Mouse (Mus musculus) brain, embryonic 14.5 days (tissue): ENCODE measurements around the gene Nrxn3. TPM values are rescaled to one million over a fixed set of nuclear protein-coding genes. Genes with fewer than 3 reads are reported as not detected.

Source experiments
- DNase-seq: peaks from one replicate; pipeline ENCODE4 v3.0.0-alpha.2; 2011; ENCODE audit warnings: low read depth
- CTCF ChIP-seq: fragments of 200-500 bp; IDR thresholded peaks from 2 replicates; pipeline ENCODE4 v1.5.1; 2012; ENCODE audit warnings: inconsistent platforms, mild to moderate bottlenecking, moderate library complexity, borderline replicate concordance; ENCODE audit not compliant: insufficient read depth, insufficient read length; ENCODE audit errors: extremely low read depth
- POLR2A ChIP-seq: fragments of 200-500 bp; IDR thresholded peaks from 2 replicates; pipeline ENCODE4 v1.6.1; 2012; ENCODE audit warnings: mild to moderate bottlenecking, inconsistent platforms, borderline replicate concordance; ENCODE audit not compliant: poor library complexity, insufficient read depth, insufficient read length, severe bottlenecking; ENCODE audit errors: extremely low read depth
- polyA plus RNA-seq: library from polyadenylated mRNA; depleted of rRNA; stranded (reverse); fragments of >200 nt; gene quantifications from 2 replicates; pipeline ENCODE4 v1.2.3, GENCODE M21; 2012

The Nrxn3 gene
- polyA plus RNA-seq, 1 experiment, result 67.8 TPM

DNA sequence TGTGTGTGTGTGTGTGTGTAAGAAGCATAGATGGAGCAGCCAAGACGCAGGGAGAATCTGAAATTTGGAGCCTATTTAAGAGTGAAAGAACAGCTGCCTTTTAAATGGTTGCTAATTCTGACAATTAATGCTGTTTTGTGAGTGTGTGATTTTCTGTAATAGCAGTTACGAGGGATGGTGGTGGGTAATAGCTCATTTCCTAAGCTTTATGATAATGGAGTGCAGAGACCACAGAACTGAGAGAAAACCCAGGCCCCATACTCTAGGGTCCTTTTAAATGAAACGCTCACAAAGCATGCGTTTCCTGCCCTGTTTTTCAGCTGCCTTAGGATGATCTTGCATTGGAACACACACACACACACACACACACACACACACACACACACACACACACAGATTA is 137.7 kb downstream of the Nrxn3 start:
- TF ChIP-seq CTCF (no peak), POLR2A (no peak)
- DNase-seq, result peak; percentile 93

DNA sequence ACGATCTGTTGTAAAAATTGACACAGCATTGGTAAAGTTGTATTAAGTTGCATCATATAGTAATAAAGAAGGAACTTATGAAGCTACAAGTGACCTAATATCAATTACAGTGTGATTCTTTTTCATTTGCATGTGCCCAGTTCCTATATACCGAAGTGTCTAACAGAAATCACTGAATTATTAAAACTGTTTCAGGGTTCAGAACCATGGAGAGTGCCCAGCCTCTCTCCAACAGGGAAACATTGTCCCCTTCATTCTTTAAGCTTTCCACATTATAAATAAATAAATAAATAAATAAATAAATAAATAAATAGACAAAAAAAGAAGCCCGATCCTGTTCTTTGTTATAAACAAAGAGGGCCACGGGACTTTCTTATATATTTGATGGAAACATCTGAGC is 140.4 kb downstream of the Nrxn3 start:
- no peak for TF ChIP-seq POLR2A
- no peak for TF ChIP-seq CTCF
- no peak for DNase-seq

DNA sequence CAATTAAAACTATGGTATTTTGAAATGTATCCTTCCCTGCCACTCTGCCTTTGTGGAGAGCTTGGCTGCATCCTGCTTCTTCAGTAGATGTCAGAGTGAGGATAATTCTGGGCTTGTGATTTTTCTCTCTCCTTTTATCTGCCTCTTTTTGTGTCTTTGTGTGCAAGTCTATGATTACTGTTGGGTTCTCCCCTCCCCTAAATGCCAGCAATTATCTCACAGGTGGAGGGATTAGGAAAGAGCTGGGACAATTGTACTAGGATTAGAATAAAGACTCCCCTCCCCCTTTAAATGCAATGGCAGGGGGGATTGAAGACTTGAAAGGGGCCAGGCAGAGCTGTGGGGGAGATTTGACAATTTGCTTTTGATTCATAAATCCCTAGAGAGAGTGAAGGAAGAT is 145.6 kb downstream of the Nrxn3 start:
- TF ChIP-seq CTCF, result no peak
- peak; percentile 84 for DNase-seq

DNA sequence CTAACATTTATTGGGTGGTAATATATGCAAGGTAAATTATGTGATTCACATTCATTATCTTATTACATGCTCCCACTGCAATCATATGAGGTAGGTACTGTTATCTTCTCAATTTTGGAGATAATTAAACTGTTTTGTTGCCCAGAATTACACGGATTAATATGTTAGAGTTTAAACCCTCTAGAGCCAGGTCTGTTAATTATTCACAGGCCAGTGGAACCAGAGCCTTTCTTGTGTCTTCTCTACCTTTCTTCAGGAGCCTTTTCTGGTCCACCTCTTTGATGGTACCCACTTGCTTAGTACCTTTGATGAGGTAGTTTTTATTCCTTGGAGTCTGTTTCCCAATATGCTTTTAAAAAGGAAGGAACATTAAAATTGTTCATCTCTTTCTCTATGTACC is 174.7 kb downstream of the Nrxn3 start:
- no peak for DNase-seq

DNA sequence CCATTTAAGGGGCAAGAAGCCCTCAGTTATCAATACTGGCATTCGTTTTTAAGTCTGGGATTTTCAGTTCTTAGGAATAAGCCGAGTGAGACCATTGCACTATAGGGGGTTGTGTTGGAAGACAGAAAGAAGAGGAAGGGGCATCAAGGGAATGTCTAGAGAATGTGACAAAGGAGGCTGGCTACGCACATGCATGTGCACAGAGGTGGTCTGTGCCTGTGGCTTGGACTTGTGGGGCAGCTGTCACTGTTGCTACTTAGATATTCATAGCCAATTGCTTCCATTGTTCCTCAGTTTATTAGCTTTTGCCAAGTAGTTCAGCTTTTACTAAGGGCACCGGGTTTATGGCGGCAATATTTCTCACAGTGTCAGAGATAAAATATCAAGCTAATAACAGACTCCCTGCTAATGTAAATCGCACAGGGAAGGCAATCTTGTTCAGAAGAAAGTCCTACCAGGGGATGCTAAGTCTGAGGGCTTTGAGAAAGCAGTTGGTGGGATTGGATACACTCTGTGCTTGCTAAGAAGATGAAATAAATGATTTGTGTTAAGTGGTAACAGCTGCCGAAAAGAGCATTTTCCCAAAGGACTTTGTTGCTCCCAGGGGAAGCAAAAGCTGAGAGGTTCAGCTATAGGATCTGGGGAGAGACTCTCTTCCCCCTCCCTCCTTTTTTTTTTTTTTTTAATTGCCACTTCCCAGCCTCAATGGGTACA is 177.5 kb downstream of the Nrxn3 start:
- DNase-seq, result peak; percentile 75
- TF ChIP-seq CTCF (no peak), POLR2A (no peak)

More for the DNA sequence above, 174.7 kb downstream of the Nrxn3 start:
- no peak for TF ChIP-seq POLR2A
- TF ChIP-seq CTCF, result no peak

DNA sequence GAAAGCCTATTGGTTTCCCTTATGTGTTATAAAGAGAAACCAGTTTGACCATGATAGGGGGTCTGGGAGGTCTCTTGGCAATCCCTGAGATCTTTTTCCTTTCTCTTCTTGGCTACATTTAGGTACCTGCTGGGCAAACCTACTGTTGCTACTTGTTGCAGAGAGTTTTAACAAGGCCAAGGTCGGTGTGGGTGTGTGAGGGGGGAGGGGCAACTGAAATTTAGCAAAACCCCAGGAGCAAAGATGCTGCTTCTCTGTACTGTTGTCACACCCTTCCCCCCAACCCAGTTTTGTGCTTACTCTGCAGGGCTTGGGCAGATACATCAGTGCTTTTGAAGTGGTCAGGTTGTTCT is 178.0 kb downstream of the Nrxn3 start:
- TF ChIP-seq POLR2A, result no peak
- no peak for TF ChIP-seq CTCF
- no peak for DNase-seq

DNA sequence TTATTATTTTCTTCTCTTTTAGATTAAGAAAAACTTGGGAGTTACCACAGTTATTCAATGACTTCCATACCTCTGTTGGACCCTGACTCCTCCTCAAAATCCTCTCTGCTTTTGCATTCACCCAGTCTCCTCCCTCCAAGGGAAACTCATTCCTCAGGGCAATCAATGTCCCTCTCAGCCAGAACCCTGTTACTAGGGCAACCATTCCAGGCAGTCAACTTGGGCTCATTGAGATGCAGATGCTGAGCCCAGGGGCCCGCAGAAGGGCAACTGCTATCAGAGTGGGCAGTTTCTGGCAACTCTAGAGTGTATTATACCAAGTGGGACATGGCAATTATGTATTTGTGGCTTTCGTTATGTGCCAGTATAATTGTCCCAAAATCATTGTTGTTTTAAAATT is 188.1 kb downstream of the Nrxn3 start:
- TF ChIP-seq CTCF, result no peak
- no peak for TF ChIP-seq POLR2A
- peak; percentile 89 for DNase-seq

DNA sequence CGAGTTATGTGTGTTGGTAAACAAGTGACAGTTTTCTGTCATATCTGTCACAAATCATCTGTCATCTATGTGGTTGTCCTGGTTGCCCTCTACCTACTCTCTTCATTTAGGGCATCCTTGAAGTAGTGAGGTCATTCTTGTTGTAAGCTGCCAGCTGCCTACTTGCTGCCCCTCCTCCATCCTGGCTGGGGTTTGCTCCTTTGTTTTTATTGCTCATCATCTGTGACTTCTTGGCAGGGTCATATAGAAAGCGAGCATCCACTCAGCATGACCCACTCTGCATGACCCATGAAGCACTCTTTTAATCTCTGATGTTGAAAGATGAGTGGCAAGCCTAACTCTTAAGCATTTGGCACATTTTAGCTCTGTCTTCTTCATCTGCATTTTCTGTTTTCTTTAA is 194.1 kb downstream of the Nrxn3 start:
- TF ChIP-seq CTCF (no peak), POLR2A (no peak)
- peak; percentile 21 for DNase-seq

DNA sequence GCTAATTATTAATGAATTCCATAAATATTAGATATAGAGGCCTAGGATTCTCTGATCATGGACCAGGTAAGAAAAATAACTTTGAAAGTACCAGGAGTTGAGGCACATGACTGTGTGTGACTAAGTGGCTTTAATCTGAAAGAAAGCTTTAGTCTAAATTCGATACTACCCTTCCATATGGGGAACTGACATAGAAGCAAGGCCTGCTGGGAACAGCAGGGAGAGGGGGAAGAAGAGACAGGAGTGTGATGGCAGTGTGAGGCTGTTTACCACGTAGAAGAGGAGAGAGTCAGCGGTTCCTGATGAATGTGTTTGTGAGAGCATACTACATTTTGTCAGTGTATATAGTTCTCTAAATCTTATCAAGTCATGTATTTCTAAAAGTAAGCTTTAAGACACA is 202.2 kb downstream of the Nrxn3 start:
- TF ChIP-seq POLR2A, result no peak
- no peak for TF ChIP-seq CTCF
- no peak for DNase-seq

DNA sequence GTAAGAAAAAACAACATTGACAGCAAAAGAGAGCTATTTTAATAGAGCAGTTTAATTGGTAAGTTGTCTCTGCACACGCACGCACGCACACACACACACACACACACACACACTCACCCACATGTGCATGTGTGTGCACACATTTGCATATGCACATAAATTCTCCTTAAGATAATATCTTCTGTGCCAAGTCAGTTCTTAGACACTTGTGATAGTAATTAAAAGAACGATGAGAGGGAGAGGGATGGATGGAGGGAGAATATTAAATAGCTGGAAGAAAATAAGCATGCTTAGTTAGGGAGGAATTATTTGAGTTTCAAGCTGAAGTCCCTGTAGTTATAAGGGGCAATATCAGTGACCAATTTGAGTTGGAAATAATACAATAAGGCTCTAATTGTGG is 203.6 kb downstream of the Nrxn3 start:
- TF ChIP-seq POLR2A (no peak), CTCF (no peak)
- peak; percentile 51 for DNase-seq

DNA sequence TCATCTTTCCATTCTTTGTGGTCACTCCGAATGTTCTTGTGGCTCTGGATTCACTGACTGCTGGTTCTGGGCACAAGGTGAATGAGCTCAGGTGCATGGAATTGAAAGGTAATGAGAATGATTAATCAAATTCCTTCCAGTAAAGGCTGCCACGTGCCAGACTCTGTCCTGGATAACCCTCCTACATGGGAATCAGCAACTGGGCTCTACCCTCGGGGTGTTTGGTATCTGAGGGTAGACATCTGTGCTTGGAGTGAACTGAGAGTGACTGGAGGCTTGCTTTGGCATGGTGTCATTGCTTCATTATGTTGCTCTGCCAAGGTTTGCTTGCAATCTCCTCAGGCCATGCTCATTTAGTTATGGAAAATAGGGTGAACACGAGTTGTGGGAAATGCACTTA is 209.0 kb downstream of the Nrxn3 start:
- peak; percentile 27 for DNase-seq
- no peak for TF ChIP-seq POLR2A
- no peak for TF ChIP-seq CTCF

DNA sequence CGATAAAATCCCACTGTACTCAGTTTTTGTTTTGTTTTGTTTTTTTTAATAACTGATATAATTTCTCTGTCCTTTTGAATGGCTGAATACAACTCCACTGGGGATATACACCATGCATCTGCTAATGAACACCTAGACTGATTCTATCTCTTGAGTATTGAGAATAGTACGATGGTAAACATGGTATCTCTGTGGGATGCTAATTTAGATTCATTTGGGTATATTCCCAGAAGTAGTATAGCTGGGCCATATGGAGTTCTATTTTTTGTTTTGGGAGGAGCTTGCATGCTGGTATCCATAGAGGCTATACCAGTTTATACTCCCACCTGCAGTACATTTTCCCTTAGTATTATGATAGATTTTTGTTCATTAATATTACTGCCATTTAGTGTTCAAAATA is 217.0 kb downstream of the Nrxn3 start:
- no peak for DNase-seq
- TF ChIP-seq POLR2A (no peak), CTCF (no peak)
